8 mouse cellular contexts compared by ENCODE assay signal in the genomic region with DNA sequence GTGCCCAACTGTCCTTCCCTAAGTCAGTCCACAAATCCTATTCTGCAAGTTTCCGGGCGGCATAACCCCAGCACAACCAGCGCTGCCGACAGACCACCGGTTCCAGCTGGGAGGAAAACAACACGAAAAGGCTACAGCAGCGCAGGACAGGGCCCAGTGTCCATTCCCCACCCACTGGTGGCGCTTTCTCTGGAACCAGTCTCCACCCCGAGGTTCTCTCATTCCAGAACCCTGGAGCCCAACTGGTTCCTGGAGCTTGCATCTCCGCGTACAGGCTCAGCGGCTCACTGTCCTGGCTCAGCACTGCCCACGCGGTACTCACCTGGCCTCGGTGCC. TPM values are rescaled to one million over a fixed set of nuclear protein-coding genes. Genes with fewer than 3 reads are reported as not detected.
DNase-seq lines count a peak whose midpoint lies in the region; ATAC-seq and TF ChIP-seq lines count a peak whose summit lies in the region.

A gene (plus strand): TSS at position 290 of the 336 bp plus-strand sequence.

- no peak for DNase-seq in layer of hippocampus, adult 18-20 months (ENCODE audit: low spot score in 2 of 2)
- no peak for DNase-seq in layer of hippocampus, adult 9-11 months
- DNase-seq in hindbrain, postnatal 0 days (ENCODE audit: low spot score): no peak
- DNase-seq in midbrain, embryonic 10.5 days (ENCODE audit: low spot score): no peak
- no peak for DNase-seq in right cerebral cortex, postnatal 4 days
- DNase-seq in adrenal gland, postnatal 4 days (ENCODE audit: low spot score in 2 of 2): no peak
- DNase-seq in natural killer cell, adult 2 months (ENCODE audit: low spot score in 2 of 2): no peak

- ATAC-seq in embryonic facial prominence, embryonic 12.5 days (ENCODE audit: insufficient number of reproducible peaks, insufficient read depth, low FRiP score, low TSS enrichment): 0 out of 2 replicates have a peak, but pooled peaks have one; percentile 1
- ATAC-seq in hindbrain, postnatal 0 days: 0 out of 2 replicates have a peak, but pooled peaks have one; percentile 3

- H3K9me3 ChIP-seq in embryonic facial prominence, embryonic 12.5 days: no peaks in the 10 kb centered on the region
- no peaks in the 10 kb centered on the region for H3K9me3 ChIP-seq in hindbrain, postnatal 0 days (ENCODE audit: low read length)
- H3K9me3 ChIP-seq in midbrain, embryonic 10.5 days (replicated peaks): no peaks in the 10 kb centered on the region

- peaks cover 78% of the 10 kb centered on the region for H3K27me3 ChIP-seq in embryonic facial prominence, embryonic 12.5 days
- H3K27me3 ChIP-seq in hindbrain, postnatal 0 days (ENCODE audit: insufficient read depth, low read length): peaks cover 52% of the 10 kb centered on the region
- H3K27me3 ChIP-seq in midbrain, embryonic 10.5 days (ENCODE audit: low read depth, poor library complexity, severe bottlenecking): peaks cover 91% of the 10 kb centered on the region

- no peaks in the 10 kb centered on the region for H3K36me3 ChIP-seq in embryonic facial prominence, embryonic 12.5 days
- H3K36me3 ChIP-seq in hindbrain, postnatal 0 days (ENCODE audit: insufficient read depth, low read length): no peaks in the 10 kb centered on the region
- peaks cover 9% of the 10 kb centered on the region for H3K36me3 ChIP-seq in midbrain, embryonic 10.5 days

- H3K4me3 ChIP-seq in embryonic facial prominence, embryonic 12.5 days: peak within 1 kb of the TSS; percentile 65
- peak within 1 kb of the TSS; percentile 43 for H3K4me3 ChIP-seq in hindbrain, postnatal 0 days (ENCODE audit: low read length)
- peak within 1 kb of the TSS; percentile 74 for H3K4me3 ChIP-seq in midbrain, embryonic 10.5 days

- TF ChIP-seq CTCF in hindbrain, postnatal 0 days (IDR thresholded peaks at IDR 0.05; ENCODE audit: low read depth): peak; percentile 21; the same call in 1 of the 2 replicates

- H3K4me1 ChIP-seq in embryonic facial prominence, embryonic 12.5 days: peaks cover 34% of the 10 kb centered on the region
- no peaks in the 10 kb centered on the region; the same call in 1 of the 2 replicates for H3K4me1 ChIP-seq in hindbrain, postnatal 0 days (ENCODE audit: insufficient read depth, low read length)
- peaks cover 94% of the 10 kb centered on the region for H3K4me1 ChIP-seq in midbrain, embryonic 10.5 days

- WGBS in embryonic facial prominence, embryonic 12.5 days: under 1% methylated on average over 15 of the region's 15 CpGs
- 2% methylated on average over 15 of the region's 15 CpGs for WGBS in hindbrain, postnatal 0 days
- 0% methylated on average over 15 of the region's 15 CpGs for WGBS in midbrain, embryonic 10.5 days

- H3K4me2 ChIP-seq in embryonic facial prominence, embryonic 12.5 days (replicated peaks): peak within 1 kb of the TSS; percentile 97
- H3K4me2 ChIP-seq in hindbrain, postnatal 0 days (ENCODE audit: low read depth, low read length): peak within 1 kb of the TSS; percentile 75

- H3K27ac ChIP-seq in embryonic facial prominence, embryonic 12.5 days: no peak within 1 kb of the TSS
- no peak within 1 kb of the TSS for H3K27ac ChIP-seq in hindbrain, postnatal 0 days
- H3K27ac ChIP-seq in midbrain, embryonic 10.5 days (replicated peaks): peak within 1 kb of the TSS; percentile 90

- H3K9ac ChIP-seq in embryonic facial prominence, embryonic 12.5 days: peak within 1 kb of the TSS; percentile 49
- H3K9ac ChIP-seq in hindbrain, postnatal 0 days (replicated peaks; ENCODE audit: low read length): peak within 1 kb of the TSS; percentile 40

RNA-seq across cellular contexts. Expression of the gene that starts here (rescaled TPM):
- 10 to 100 TPM; 49.2 to 54.0 TPM for total RNA-seq in layer of hippocampus, adult 18-20 months (2021)
- polyA plus RNA-seq in embryonic facial prominence, embryonic 12.5 days (2016; fragmentation: Nextera tagmentation; extraction: Ambion mirVana): 2.9 and 3.6 TPM in 2 replicates
- total RNA-seq in hindbrain, postnatal 0 days (2014; rRNA removed): 4.8 and 7.0 TPM in 2 replicates
- polyA plus RNA-seq in hindbrain, postnatal 0 days (2015; fragmentation: Nextera tagmentation; extraction: Ambion mirVana): 4.1 and 6.3 TPM in 2 replicates
- polyA plus RNA-seq in midbrain, embryonic 10.5 days (2016; fragmentation: Nextera tagmentation; extraction: Ambion mirVana): 13.8 and 18.2 TPM in 2 replicates
- under 1 TPM; 0.23 to 0.34 TPM for total RNA-seq in adrenal gland, postnatal 4 days (2021)
